Mouse (Mus musculus): ENCODE data around the gene Dock10.

- TF ChIP-seq POLR2A (IDR thresholded peaks at IDR 0.05; ENCODE audit: control insufficient read depth, extremely low read depth, insufficient read depth, low read length, poor library complexity), result no peak
- TF ChIP-seq CTCF (IDR thresholded peaks at IDR 0.05; ENCODE audit: borderline replicate concordance, control insufficient read depth, extremely low read depth, insufficient read depth, low read length, poor library complexity), result no peak
These were observed 55.0 kb downstream of the Dock10 start for GRCm38 (mm10) chr1:80703279-80703678.
